Mouse (Mus musculus): Measurements from ENCODE around the gene Ciao1. TPM values are rescaled to one million over a fixed set of nuclear protein-coding genes. Genes with fewer than 3 reads are reported as not detected.
A peak's percentile ranks its signal among the peaks of the same experiment; 100 is the strongest.
"Not testable (repeated sequence)": the region's sequence is repeated elsewhere in the genome, so short reads cannot be mapped to it uniquely, and the experiment has no call there.

The Ciao1 gene
- polyA plus RNA-seq, 1 experiment, result 74.1 TPM

DNA sequence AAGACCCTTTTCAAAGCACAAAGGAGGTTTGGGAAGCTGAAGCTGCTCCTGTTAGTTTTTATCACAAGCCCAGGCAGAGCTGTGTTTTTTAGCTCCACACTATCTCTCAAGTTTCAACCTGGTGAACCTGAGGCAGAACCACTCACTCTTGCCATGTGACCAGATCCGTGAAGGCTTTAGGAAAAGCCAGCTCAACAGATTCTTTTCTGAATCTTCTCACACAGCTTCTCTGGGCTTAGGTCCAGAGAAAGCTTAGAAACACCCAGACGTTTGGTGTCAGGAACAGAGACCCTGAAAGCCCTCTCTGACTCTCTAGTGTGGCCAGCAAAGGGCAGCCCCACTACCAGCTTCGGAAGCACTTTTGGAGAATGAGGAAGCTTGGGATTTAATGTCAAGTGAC is 3.8 kb upstream of the Ciao1 start:
- DNase-seq (ENCODE audit: extremely low spot score in 1 of 2, low spot score in 1 of 2), result no peak

DNA sequence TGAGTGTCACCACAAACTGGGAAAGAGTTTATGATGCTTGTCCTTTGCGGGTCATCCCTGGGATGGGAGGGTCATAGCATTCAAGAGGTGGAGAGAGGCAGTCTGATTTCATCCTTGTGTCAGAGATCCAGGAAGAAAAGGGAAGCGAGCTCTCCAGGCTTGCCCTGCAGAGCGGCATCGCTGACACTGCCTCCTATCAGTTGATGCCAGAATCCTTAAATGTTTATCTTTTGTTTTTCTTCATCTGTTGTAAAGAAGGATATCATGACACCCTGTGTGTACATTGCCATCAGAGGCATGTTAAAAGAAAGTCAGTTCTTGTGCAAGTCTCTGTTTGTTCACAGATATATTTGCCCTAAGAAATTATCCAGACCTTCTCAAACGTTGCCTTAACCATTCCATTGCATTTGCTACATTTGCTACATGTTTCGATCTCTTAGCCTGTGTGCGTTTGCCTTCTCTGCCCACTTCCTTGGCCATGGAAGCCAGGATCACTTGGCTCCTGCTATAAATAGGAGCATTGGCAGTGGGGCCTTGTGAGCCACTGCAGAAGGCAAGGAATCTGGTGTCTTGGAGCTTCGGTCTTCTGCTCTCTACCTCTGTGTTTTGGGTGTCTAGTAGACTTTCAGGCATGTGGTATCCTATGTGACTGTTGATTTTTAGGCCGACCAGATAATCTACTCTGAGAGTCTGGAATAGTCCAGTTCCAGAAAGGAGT is 2.8 kb upstream of the Ciao1 start:
- DNase-seq (ENCODE audit: extremely low spot score in 1 of 2, low spot score in 1 of 2), result no peak

DNA sequence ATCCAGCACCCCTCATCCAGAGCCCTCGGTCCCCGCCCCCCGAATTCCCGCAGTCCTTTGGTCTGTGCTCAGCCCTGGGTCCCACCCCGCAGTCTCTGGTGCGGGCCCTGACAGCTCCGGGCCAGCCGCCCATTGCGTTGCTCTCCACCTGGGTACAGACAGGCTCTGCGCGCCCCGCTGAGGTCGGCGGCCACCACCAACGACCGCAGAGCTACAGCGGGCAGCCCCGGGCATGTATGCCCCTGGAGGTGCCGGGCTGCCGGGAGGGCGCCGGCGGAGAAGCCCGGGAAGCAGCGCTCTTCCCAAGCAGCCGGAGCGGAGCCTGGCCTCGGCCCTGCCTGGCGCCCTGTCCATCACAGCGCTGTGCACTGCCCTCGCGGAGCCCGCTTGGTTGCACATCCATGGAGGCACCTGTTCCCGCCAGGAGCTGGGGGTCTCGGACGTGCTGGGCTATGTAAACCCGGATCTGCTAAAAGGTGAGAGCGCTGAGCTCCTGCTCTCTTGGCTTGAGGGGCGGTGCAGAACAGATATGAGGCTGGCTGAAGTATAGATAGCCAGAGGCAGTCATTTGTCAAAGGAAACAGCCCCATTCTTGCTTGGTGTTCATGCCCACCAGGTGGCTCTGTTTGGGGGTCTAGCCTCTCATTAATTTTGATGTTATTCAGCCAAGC is 853 bp upstream of the Ciao1 start:
- peak in 1 of 2 experiments; percentile 26 for DNase-seq (ENCODE audit: extremely low spot score in 1 of 2, low spot score in 1 of 2)

DNA sequence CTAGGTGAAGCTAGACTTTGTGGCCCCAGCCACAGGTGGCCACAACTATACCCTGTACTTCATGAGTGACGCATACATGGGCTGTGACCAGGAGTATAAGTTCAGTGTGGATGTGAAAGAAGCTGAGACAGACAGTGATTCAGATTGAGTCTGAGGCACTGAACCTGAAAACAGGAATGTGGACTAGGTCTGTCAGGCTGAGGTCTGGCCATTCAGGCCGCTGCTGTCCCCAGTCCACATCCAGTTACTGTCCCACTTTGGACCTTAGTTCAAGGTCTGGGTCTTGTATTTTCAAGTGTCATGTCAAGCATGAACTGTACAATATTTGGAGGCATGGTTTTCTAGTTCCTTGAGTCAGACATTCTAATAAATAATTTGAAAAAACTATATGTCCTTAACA is 7.6 kb downstream of the Ciao1 start:
- DNase-seq (ENCODE audit: extremely low spot score in 1 of 2, low spot score in 1 of 2), result no peak

GRCm38 (mm10) chr2:127237897-127238610 is 9.6 kb downstream of the Ciao1 start:
- DNase-seq (ENCODE audit: extremely low spot score in 1 of 2, low spot score in 1 of 2), result no peak

- no peak for DNase-seq (ENCODE audit: extremely low spot score in 1 of 2, low spot score in 1 of 2)
Observed at GRCm38 (mm10) chr2:127225261-127225660, 22.4 kb downstream of the Ciao1 start.

GRCm38 (mm10) chr2:127217746-127218145 is 29.9 kb downstream of the Ciao1 start:
- DNase-seq (ENCODE audit: extremely low spot score in 1 of 2, low spot score in 1 of 2), result no peak

GRCm38 (mm10) chr2:127210701-127211100 is 36.9 kb downstream of the Ciao1 start:
- DNase-seq (ENCODE audit: extremely low spot score in 1 of 2, low spot score in 1 of 2), result no peak

- no peak for DNase-seq (ENCODE audit: extremely low spot score in 1 of 2, low spot score in 1 of 2)
Observed at GRCm38 (mm10) chr2:127208452-127208769, 39.2 kb downstream of the Ciao1 start.

- peak; percentile 94 to 97 for DNase-seq (ENCODE audit: extremely low spot score in 1 of 2, low spot score in 1 of 2)
Observed at GRCm38 (mm10) chr2:127207547-127208451, 39.8 kb downstream of the Ciao1 start, which contains the start of the genes 1810024B03Rik and Snrnp200. Gene 1810024B03Rik, minus strand, starts transcription at chr2:127208280. Gene Snrnp200, plus strand, starts transcription at chr2:127208386.

DNA sequence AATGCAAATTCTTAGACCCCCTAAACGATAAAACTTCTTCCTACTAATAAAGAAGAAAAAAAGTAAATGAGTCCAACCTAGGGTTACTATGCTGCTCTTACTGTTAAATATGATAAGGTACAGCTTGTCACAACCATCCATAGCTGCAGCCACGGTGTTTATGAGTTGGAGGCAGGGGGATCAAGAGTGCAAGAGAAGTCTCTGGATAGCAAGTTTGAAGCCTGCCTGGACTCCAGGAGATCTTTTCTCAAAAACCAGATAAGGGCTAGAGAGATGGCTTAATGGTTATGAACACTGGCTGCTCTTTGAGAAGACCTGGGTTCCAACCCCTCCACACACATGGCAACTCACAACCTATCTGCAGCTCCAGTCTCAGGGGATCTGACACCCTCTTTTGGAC is 40.7 kb downstream of the Ciao1 start:
- DNase-seq (ENCODE audit: extremely low spot score in 1 of 2, low spot score in 1 of 2), result no peak

DNA sequence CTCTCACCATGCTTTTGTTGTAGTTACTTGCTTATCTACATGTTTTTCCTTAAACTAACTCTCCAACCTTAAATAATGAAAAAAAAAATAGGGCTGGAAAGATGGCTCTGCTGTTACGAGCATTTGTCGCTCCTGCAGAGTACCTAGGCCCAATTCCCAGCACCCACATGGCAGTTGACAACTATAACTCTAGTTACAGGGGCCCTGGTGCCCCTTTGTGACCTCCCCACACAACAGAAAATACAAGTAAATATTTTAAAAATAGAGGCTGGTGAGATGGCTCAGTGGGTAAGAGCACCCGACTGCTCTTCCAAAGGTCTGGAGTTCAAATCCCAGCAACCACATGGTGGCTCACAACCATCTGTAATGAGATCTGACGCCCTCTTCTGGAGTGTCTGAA is 41.7 kb downstream of the Ciao1 start:
- not testable (repeated sequence) for DNase-seq (ENCODE audit: extremely low spot score in 1 of 2, low spot score in 1 of 2)

DNA sequence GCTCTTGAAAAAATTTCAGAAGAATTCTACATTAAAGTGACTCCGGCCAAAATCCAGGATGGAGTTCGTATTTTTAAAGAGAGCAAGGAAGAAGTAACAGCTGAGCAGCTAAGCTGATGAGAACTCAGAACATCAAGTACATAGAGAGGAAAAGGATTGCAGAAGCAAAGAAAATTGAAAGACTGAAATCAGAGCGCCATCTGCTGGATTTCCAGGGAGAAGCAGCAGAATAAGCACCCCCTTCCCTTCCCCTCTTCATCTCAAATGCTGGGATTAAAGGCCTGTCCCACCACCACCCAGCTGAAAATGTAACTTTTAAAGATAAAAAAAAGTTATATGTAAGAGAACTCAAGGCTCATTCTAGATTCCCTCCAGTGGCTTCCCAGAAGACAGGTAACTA is 42.7 kb downstream of the Ciao1 start:
- peak in 1 of 2 experiments; percentile 82 for DNase-seq (ENCODE audit: extremely low spot score in 1 of 2, low spot score in 1 of 2)

Other genes with a start within 250 kb of the Ciao1 start
- gene Ap4e1, start 239.1 kb downstream of the Ciao1 start, polyA plus RNA-seq (2012; rRNA removed), result 8.7 and 9.9 TPM in 2 replicates
- gene Blvra, start 177.2 kb downstream of the Ciao1 start, polyA plus RNA-seq (2012; rRNA removed), result 21.2 and 21.5 TPM in 2 replicates
- gene Ncaph, start 113.9 kb downstream of the Ciao1 start, polyA plus RNA-seq (2012; rRNA removed), result 1.6 and 2.4 TPM in 2 replicates
- gene Itpripl1, start 104.4 kb downstream of the Ciao1 start, polyA plus RNA-seq (2012; rRNA removed), result 1.4 and 1.7 TPM in 2 replicates
- gene 1810024B03Rik, start 39.5 kb downstream of the Ciao1 start, polyA plus RNA-seq (2012; rRNA removed), result 1.2 and 1.6 TPM in 2 replicates
- gene Snrnp200, start 39.4 kb downstream of the Ciao1 start, polyA plus RNA-seq (2012; rRNA removed), result 60.4 and 65.7 TPM in 2 replicates
- 58.6 and 66.5 TPM in 2 replicates for gene Tmem127, start 92 bp upstream of the Ciao1 start, polyA plus RNA-seq (2012; rRNA removed)
- gene Stard7, start 22.4 kb upstream of the Ciao1 start, polyA plus RNA-seq (2012; rRNA removed), result 89.9 and 98.4 TPM in 2 replicates
- gene Dusp2, start 88.3 kb upstream of the Ciao1 start, polyA plus RNA-seq (2012; rRNA removed), result 0.80 and 1.3 TPM in 2 replicates
- not detected in 2 replicates for gene Astl, start 90.8 kb upstream of the Ciao1 start, polyA plus RNA-seq (2012; rRNA removed)
- gene Adra2b, start 115.4 kb upstream of the Ciao1 start, polyA plus RNA-seq (2012; rRNA removed), result 0.28 and 0.29 TPM in 2 replicates
- gene Gpat2, start 177.4 kb upstream of the Ciao1 start, polyA plus RNA-seq (2012; rRNA removed), result 0.14 and 0.29 TPM in 2 replicates
- gene Fahd2a, start 196.7 kb upstream of the Ciao1 start, polyA plus RNA-seq (2012; rRNA removed), result 32.8 and 39.1 TPM in 2 replicates